Comparison of ENCODE assay signal across 18 mouse cellular contexts in genomic region chr11:120455413-120455812, GRCm38 (mm10). TPM values are rescaled to one million over a fixed set of nuclear protein-coding genes. Genes with fewer than 3 reads are reported as not detected.
"Had no signal": no experiment of that assay in that cellular context is flagged by ENCODE, and none has a peak within 500 bp of the region (broad histone marks: within the 10 kb centered on the region; RNA-seq: fewer than 3 reads in every experiment).

No protein-coding gene starts in this region.

- H3K27me3 ChIP-seq: neural tube, embryonic 15.5 days had no signal

- H3K4me3 ChIP-seq: left cerebral cortex, adult 2 months; limb, embryonic 10.5 days; midbrain, embryonic 10.5 days; neural tube, embryonic 15.5 days had no signal

- H3K4me2 ChIP-seq: neural tube, embryonic 15.5 days had no signal

- H3K9me3 ChIP-seq: limb, embryonic 10.5 days; midbrain, embryonic 10.5 days; neural tube, embryonic 15.5 days had no signal

- H3K27ac ChIP-seq: left cerebral cortex, adult 2 months; limb, embryonic 10.5 days; midbrain, embryonic 10.5 days; neural tube, embryonic 15.5 days; stomach, postnatal 0 days had no signal

- H3K9ac ChIP-seq: neural tube, embryonic 15.5 days had no signal

- DNase-seq: kidney, adult 8-10 months; kidney, postnatal 25 days; lung, adult 2 months; lung, postnatal 36 days; midbrain, embryonic 14.5 days; right cerebral cortex, adult 18-20 months; right cerebral cortex, postnatal 25 days; thymus, postnatal 4 days had no signal

- ATAC-seq: lung, postnatal 0 days had no signal

RNA-seq across cellular contexts. Expression of gene Pde6g, which starts 2.1 kb away (rescaled TPM):
- polyA plus RNA-seq: limb, embryonic 10.5 days; lung, postnatal 0 days; midbrain, embryonic 14.5 days; neural tube, embryonic 11.5 days had no signal

RNA-seq across cellular contexts. Expression of gene Tspan10, which starts 13.0 kb away (rescaled TPM):
- total RNA-seq: megakaryocyte progenitor cell, adult 5-6 weeks had no signal
- polyA plus RNA-seq: kidney, embryonic 16.5 days; limb, embryonic 10.5 days; lung, postnatal 0 days; midbrain, embryonic 14.5 days; myocyte; neural tube, embryonic 11.5 days; neural tube, embryonic 15.5 days; stomach, postnatal 0 days had no signal
